Mouse (Mus musculus): ENCODE results near the gene Gm4553. TPM values are rescaled to one million over a fixed set of nuclear protein-coding genes. Genes with fewer than 3 reads are reported as not detected.
"Not testable (repeated sequence)": the region's sequence is repeated elsewhere in the genome, so short reads cannot be mapped to it uniquely, and the experiment has no call there.

The Gm4553 gene
- polyA plus RNA-seq, 2 experiments: not detected

DNA sequence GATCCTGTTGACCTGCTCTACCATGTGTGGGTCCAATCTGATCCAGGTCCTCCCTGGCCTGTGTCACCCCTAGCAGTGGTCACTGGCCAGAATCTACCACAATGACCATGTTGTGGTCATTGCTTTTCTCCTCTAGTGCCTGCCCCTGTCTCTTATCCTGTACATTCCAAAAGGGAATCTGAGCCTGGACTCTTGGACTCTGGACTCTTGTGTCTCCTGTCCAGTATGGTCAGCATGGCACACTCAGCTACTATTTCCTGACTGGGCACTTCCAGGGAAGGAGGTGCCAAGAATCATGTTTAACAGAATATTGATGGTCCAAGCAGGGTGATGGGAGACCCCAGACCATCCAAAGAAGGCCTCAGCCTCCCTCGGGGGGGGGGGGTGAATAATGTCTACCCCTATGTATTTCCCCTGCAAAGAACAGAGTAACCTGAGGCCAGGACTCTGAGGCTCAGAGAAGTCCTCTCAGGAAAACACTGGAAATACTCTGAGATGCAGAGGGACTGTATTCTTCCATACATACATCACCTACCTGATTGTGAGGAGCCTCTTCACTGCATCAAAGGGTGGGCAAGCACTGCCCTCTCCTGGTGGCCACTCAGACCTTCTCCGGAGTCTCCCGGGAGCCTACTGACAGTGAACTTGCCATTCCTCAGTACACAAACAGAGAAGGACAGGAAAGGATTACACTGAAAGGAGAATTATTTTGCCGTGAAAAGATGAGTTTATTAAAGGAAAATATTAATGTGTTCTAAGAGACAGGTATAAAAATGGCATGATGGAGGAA lies 31.1 kb downstream of the Gm4553 start:
- H3K4me3 ChIP-seq (replicated peaks; ENCODE audit: low read length): no peak overlapping the region
- H3K36me3 ChIP-seq (ENCODE audit: control insufficient read depth, insufficient read depth, low read length): no peaks in the 10 kb centered on the region
- no peak for TF ChIP-seq POLR2A (IDR thresholded peaks at IDR 0.05; ENCODE audit: borderline replicate concordance, extremely low read depth, insufficient read depth, insufficient read length)
- DNase-seq (ENCODE audit: low spot score): no peak
- ATAC-seq (ENCODE audit: low FRiP score, low read depth): no peak
- H3K4me1 ChIP-seq (ENCODE audit: control insufficient read depth, insufficient read depth, low read length): no peaks in the 10 kb centered on the region
- no peak overlapping the region for H3K9ac ChIP-seq (ENCODE audit: low read depth, low read length, severe bottlenecking)
- WGBS: 58% methylated on average over 4 of the region's 4 CpGs
- no peaks in the 10 kb centered on the region for H3K9me3 ChIP-seq (ENCODE audit: control insufficient read depth, low read length)
- H3K27ac ChIP-seq (replicated peaks; ENCODE audit: low read depth, low read length): no peak overlapping the region
- no peaks in the 10 kb centered on the region for H3K27me3 ChIP-seq (ENCODE audit: control insufficient read depth, insufficient read depth, low read length)
- no peak overlapping the region for H3K4me2 ChIP-seq (replicated peaks; ENCODE audit: low read depth, low read length, severe bottlenecking)

DNA sequence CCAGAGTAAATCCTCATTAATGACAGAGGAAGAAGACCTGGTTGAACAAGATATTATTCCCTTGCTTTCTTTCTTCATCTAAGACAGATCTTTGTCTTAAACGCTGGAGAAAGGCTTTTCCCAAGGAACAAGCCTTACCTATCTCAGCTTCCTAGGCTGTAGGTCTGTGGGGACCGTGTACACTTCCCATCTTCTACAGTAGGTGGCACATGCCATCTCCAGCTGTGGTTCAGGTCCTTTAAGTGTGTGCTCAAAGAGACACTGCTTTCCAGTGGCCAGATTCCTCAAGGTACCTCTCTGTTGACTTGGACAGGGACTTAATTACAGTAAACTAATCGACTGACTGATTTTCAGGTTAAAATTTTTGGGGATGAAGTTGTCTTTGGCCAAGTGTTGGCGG lies 36.7 kb downstream of the Gm4553 start:
- ATAC-seq (ENCODE audit: low FRiP score, low read depth): no peak
- Histone ChIP-seq H3K36me3 (ENCODE audit: control insufficient read depth, insufficient read depth, low read length) (no peaks in the 10 kb centered on the region), H3K27ac (replicated peaks; ENCODE audit: low read depth, low read length) (no peak overlapping the region), H3K4me2 (replicated peaks; ENCODE audit: low read depth, low read length, severe bottlenecking) (no peak overlapping the region), H3K9me3 (ENCODE audit: control insufficient read depth, low read length) (no peaks in the 10 kb centered on the region), H3K4me1 (ENCODE audit: control insufficient read depth, insufficient read depth, low read length) (no peaks in the 10 kb centered on the region), H3K9ac (ENCODE audit: low read depth, low read length, severe bottlenecking) (no peak overlapping the region), H3K4me3 (replicated peaks; ENCODE audit: low read length) (no peak overlapping the region), H3K27me3 (ENCODE audit: control insufficient read depth, insufficient read depth, low read length) (no peaks in the 10 kb centered on the region)
- TF ChIP-seq POLR2A (IDR thresholded peaks at IDR 0.05; ENCODE audit: borderline replicate concordance, extremely low read depth, insufficient read depth, insufficient read length): no peak
- WGBS: 54% methylated on average over 4 of the region's 4 CpGs
- DNase-seq (ENCODE audit: low spot score): no peak

DNA sequence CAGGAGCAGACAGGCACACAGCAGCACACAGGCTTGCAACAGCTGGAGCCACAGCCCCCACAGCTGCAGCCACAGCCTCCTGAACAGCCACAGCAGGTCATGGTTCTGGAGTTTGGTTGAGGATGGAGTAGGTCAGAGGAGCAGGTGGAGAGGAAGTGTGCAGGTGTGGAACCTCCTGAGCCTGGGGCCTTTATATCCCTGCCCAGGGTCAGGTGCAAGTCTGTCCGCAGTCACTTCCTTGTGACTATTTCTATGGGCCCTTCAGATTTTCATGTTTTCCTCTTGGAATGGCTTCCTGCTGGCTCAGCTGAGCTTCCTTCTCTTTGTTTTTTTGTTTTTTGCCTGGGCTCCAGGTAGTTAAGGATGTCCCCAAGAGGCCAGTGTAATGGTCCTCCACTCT lies 44.9 kb downstream of the Gm4553 start, which contains the start of gene Gm45618:
TSS of gene Gm45618 (minus strand) at position 101 of the 400 bp plus-strand sequence.
- H3K4me1 ChIP-seq (ENCODE audit: control insufficient read depth, insufficient read depth, low read length); DNase-seq (ENCODE audit: low spot score); H3K9me3 ChIP-seq (ENCODE audit: control insufficient read depth, low read length); H3K36me3 ChIP-seq (ENCODE audit: control insufficient read depth, insufficient read depth, low read length); H3K27ac ChIP-seq (replicated peaks; ENCODE audit: low read depth, low read length); H3K4me2 ChIP-seq (replicated peaks; ENCODE audit: low read depth, low read length, severe bottlenecking); ATAC-seq (ENCODE audit: low FRiP score, low read depth); H3K4me3 ChIP-seq (replicated peaks; ENCODE audit: low read length); H3K9ac ChIP-seq (ENCODE audit: low read depth, low read length, severe bottlenecking); H3K27me3 ChIP-seq (ENCODE audit: control insufficient read depth, insufficient read depth, low read length): not testable (repeated sequence)
- 83% methylated on average over 1 of the region's 1 CpGs for WGBS

DNA sequence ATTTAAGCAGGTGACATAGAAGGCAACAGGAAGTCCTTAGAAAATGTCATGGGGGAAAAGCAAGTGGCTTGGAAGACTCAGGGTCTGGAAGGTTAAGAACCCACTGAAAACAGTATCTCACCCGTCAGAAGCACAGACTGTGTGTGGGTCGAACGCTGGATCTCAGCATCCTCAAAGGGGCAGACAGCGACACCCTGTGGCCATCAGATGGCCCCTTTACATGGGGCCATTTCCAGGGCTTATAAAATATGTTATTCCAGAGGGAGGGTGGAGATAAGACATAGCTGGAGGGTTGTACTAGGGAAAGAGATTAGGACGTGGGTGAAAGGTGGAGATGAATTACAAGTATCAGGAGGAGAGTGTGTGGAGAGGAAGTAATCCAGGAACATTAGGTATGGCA lies 45.9 kb downstream of the Gm4553 start:
- ATAC-seq (ENCODE audit: low FRiP score, low read depth) (no peak), DNase-seq (ENCODE audit: low spot score) (no peak)
- no peak overlapping the region for H3K4me3 ChIP-seq (replicated peaks; ENCODE audit: low read length)
- no peak overlapping the region for H3K9ac ChIP-seq (ENCODE audit: low read depth, low read length, severe bottlenecking)
- TF ChIP-seq POLR2A (IDR thresholded peaks at IDR 0.05; ENCODE audit: borderline replicate concordance, extremely low read depth, insufficient read depth, insufficient read length): no peak
- no peak overlapping the region for H3K4me2 ChIP-seq (replicated peaks; ENCODE audit: low read depth, low read length, severe bottlenecking)
- no peaks in the 10 kb centered on the region for H3K27me3 ChIP-seq (ENCODE audit: control insufficient read depth, insufficient read depth, low read length)
- no peak overlapping the region for H3K27ac ChIP-seq (replicated peaks; ENCODE audit: low read depth, low read length)
- no peaks in the 10 kb centered on the region for H3K4me1 ChIP-seq (ENCODE audit: control insufficient read depth, insufficient read depth, low read length)
- H3K9me3 ChIP-seq (ENCODE audit: control insufficient read depth, low read length): no peaks in the 10 kb centered on the region
- no peaks in the 10 kb centered on the region for H3K36me3 ChIP-seq (ENCODE audit: control insufficient read depth, insufficient read depth, low read length)
- WGBS: 18% methylated on average over 5 of the region's 5 CpGs

Other genes with a start within 250 kb of the Gm4553 start
- gene Tollip, start 247.2 kb downstream of the Gm4553 start, polyA plus RNA-seq (2012; rRNA removed): 46.0 and 55.8 TPM in 2 replicates
- gene Tollip, start 247.2 kb downstream of the Gm4553 start, polyA plus RNA-seq (2014; fragmentation: Nextera tagmentation; extraction: Ambion mirVana): 41.3 and 46.3 TPM in 2 replicates
- 0.47 and 0.78 TPM in 2 replicates for gene Brsk2, start 216.0 kb downstream of the Gm4553 start, polyA plus RNA-seq (2012; rRNA removed)
- 0.66 and 0.68 TPM in 2 replicates for gene Brsk2, start 216.0 kb downstream of the Gm4553 start, polyA plus RNA-seq (2014; fragmentation: Nextera tagmentation; extraction: Ambion mirVana)
- gene Mob2, start 104.7 kb downstream of the Gm4553 start, polyA plus RNA-seq (2012; rRNA removed): 55.2 and 56.2 TPM in 2 replicates
- 73.6 and 76.9 TPM in 2 replicates for gene Mob2, start 104.7 kb downstream of the Gm4553 start, polyA plus RNA-seq (2014; fragmentation: Nextera tagmentation; extraction: Ambion mirVana)
- 4.1 and 5.4 TPM in 2 replicates for gene Dusp8, start 69.9 kb downstream of the Gm4553 start, polyA plus RNA-seq (2012; rRNA removed)
- 3.5 TPM in 2 replicates for gene Dusp8, start 69.9 kb downstream of the Gm4553 start, polyA plus RNA-seq (2014; fragmentation: Nextera tagmentation; extraction: Ambion mirVana)
- not detected in 2 replicates for gene Gm45618, start 45.0 kb downstream of the Gm4553 start, polyA plus RNA-seq (2012; rRNA removed)
- gene Gm45618, start 45.0 kb downstream of the Gm4553 start, polyA plus RNA-seq (2014; fragmentation: Nextera tagmentation; extraction: Ambion mirVana): not detected in 2 replicates
- not detected in 2 replicates for gene Gm39115, start 29.7 kb downstream of the Gm4553 start, polyA plus RNA-seq (2012; rRNA removed)
- gene Gm39115, start 29.7 kb downstream of the Gm4553 start, polyA plus RNA-seq (2014; fragmentation: Nextera tagmentation; extraction: Ambion mirVana): not detected in 2 replicates
- not detected in 2 replicates for gene Gm45337, start 21.1 kb downstream of the Gm4553 start, polyA plus RNA-seq (2012; rRNA removed)
- not detected in 2 replicates for gene Gm45337, start 21.1 kb downstream of the Gm4553 start, polyA plus RNA-seq (2014; fragmentation: Nextera tagmentation; extraction: Ambion mirVana)
- not detected in 2 replicates for gene Gm29735, start 8.6 kb downstream of the Gm4553 start, polyA plus RNA-seq (2012; rRNA removed)
- not detected in 2 replicates for gene Gm29735, start 8.6 kb downstream of the Gm4553 start, polyA plus RNA-seq (2014; fragmentation: Nextera tagmentation; extraction: Ambion mirVana)
- gene Krtap5-2, start 10.3 kb upstream of the Gm4553 start, polyA plus RNA-seq (2012; rRNA removed): not detected in 2 replicates
- not detected in 2 replicates for gene Krtap5-2, start 10.3 kb upstream of the Gm4553 start, polyA plus RNA-seq (2014; fragmentation: Nextera tagmentation; extraction: Ambion mirVana)
- not detected in 2 replicates for gene Gm10153, start 24.6 kb upstream of the Gm4553 start, polyA plus RNA-seq (2012; rRNA removed)
- not detected in 2 replicates for gene Gm10153, start 24.6 kb upstream of the Gm4553 start, polyA plus RNA-seq (2014; fragmentation: Nextera tagmentation; extraction: Ambion mirVana)
- not detected in 2 replicates for gene Krtap5-3, start 35.6 kb upstream of the Gm4553 start, polyA plus RNA-seq (2012; rRNA removed)
- not detected in 2 replicates for gene Krtap5-3, start 35.6 kb upstream of the Gm4553 start, polyA plus RNA-seq (2014; fragmentation: Nextera tagmentation; extraction: Ambion mirVana)
- gene Gm7579, start 46.1 kb upstream of the Gm4553 start, polyA plus RNA-seq (2012; rRNA removed): not detected in 2 replicates
- gene Gm7579, start 46.1 kb upstream of the Gm4553 start, polyA plus RNA-seq (2014; fragmentation: Nextera tagmentation; extraction: Ambion mirVana): not detected in 2 replicates
- gene Krtap5-5, start 64.2 kb upstream of the Gm4553 start, polyA plus RNA-seq (2012; rRNA removed): not detected in 2 replicates
- not detected in 2 replicates for gene Krtap5-5, start 64.2 kb upstream of the Gm4553 start, polyA plus RNA-seq (2014; fragmentation: Nextera tagmentation; extraction: Ambion mirVana)
- not detected in 2 replicates for gene Gm40460, start 75.3 kb upstream of the Gm4553 start, polyA plus RNA-seq (2012; rRNA removed)
- not detected in 2 replicates for gene Gm40460, start 75.3 kb upstream of the Gm4553 start, polyA plus RNA-seq (2014; fragmentation: Nextera tagmentation; extraction: Ambion mirVana)
- gene Gm2431, start 92.6 kb upstream of the Gm4553 start, polyA plus RNA-seq (2012; rRNA removed): not detected in 2 replicates
- gene Gm2431, start 92.6 kb upstream of the Gm4553 start, polyA plus RNA-seq (2014; fragmentation: Nextera tagmentation; extraction: Ambion mirVana): not detected in 2 replicates
- gene Gm4559, start 108.6 kb upstream of the Gm4553 start, polyA plus RNA-seq (2012; rRNA removed): 0.28 TPM in 1 of 2 replicates, not detected in the other
- gene Gm4559, start 108.6 kb upstream of the Gm4553 start, polyA plus RNA-seq (2014; fragmentation: Nextera tagmentation; extraction: Ambion mirVana): not detected in 2 replicates
- gene Krtap5-1, start 131.4 kb upstream of the Gm4553 start, polyA plus RNA-seq (2012; rRNA removed): not detected in 2 replicates
- not detected in 2 replicates for gene Krtap5-1, start 131.4 kb upstream of the Gm4553 start, polyA plus RNA-seq (2014; fragmentation: Nextera tagmentation; extraction: Ambion mirVana)
- not detected in 2 replicates for gene Krtap5-4, start 137.8 kb upstream of the Gm4553 start, polyA plus RNA-seq (2012; rRNA removed)
- gene Krtap5-4, start 137.8 kb upstream of the Gm4553 start, polyA plus RNA-seq (2014; fragmentation: Nextera tagmentation; extraction: Ambion mirVana): not detected in 2 replicates
- gene Ifitm10, start 208.0 kb upstream of the Gm4553 start, polyA plus RNA-seq (2012; rRNA removed): 2.1 and 2.4 TPM in 2 replicates
- 2.0 and 2.5 TPM in 2 replicates for gene Ifitm10, start 208.0 kb upstream of the Gm4553 start, polyA plus RNA-seq (2014; fragmentation: Nextera tagmentation; extraction: Ambion mirVana)
- 0.09 TPM in 1 of 2 replicates, not detected in the other for gene Gm49369, start 216.9 kb upstream of the Gm4553 start, polyA plus RNA-seq (2012; rRNA removed)
- not detected in 2 replicates for gene Gm49369, start 216.9 kb upstream of the Gm4553 start, polyA plus RNA-seq (2014; fragmentation: Nextera tagmentation; extraction: Ambion mirVana)
- gene Ctsd, start 222.3 kb upstream of the Gm4553 start, polyA plus RNA-seq (2012; rRNA removed): 237 and 274 TPM in 2 replicates
- 334 and 354 TPM in 2 replicates for gene Ctsd, start 222.3 kb upstream of the Gm4553 start, polyA plus RNA-seq (2014; fragmentation: Nextera tagmentation; extraction: Ambion mirVana)